Comparison of ENCODE assay signal across 9 mouse cellular contexts in genomic region chr3:55055747-55056120, GRCm38 (mm10). TPM values are rescaled to one million over a fixed set of nuclear protein-coding genes. Genes with fewer than 3 reads are reported as not detected.
DNase-seq lines count a peak whose midpoint lies in the region; ATAC-seq lines count a peak whose summit lies in the region.
"Had no signal": no experiment of that assay in that cellular context is flagged by ENCODE, and none has a peak within 500 bp of the region (broad histone marks: within the 10 kb centered on the region; RNA-seq: fewer than 3 reads in every experiment).

No protein-coding gene starts in this region.

- WGBS in neural tube, embryonic 11.5 days, result 8% methylated on average over 11 of the region's 11 CpGs
- 16% methylated on average over 11 of the region's 11 CpGs for WGBS in liver, embryonic 12.5 days (ENCODE audit: insufficient replicate concordance)
- 9% methylated on average over 11 of the region's 11 CpGs for WGBS in stomach, embryonic 16.5 days

- H3K36me3 ChIP-seq in neural tube, embryonic 11.5 days (ENCODE audit: control insufficient read depth, insufficient read depth, low read length), result no peaks in the 10 kb centered on the region
- H3K36me3 ChIP-seq in liver, embryonic 12.5 days, result no peaks in the 10 kb centered on the region
- no peaks in the 10 kb centered on the region for H3K36me3 ChIP-seq in stomach, embryonic 16.5 days (ENCODE audit: control insufficient read depth, insufficient read depth, low read length)

- peak overlapping the region; percentile 98 for H3K4me2 ChIP-seq in neural tube, embryonic 11.5 days (ENCODE audit: low read depth)
- H3K4me2 ChIP-seq in liver, embryonic 12.5 days, result peak overlapping the region; percentile 67
- peak overlapping the region; percentile 99 for H3K4me2 ChIP-seq in stomach, embryonic 16.5 days (ENCODE audit: low read depth, low read length)

- H3K9me3 ChIP-seq in neural tube, embryonic 11.5 days (ENCODE audit: control insufficient read depth, low read length), result no peaks in the 10 kb centered on the region
- no peaks in the 10 kb centered on the region for H3K9me3 ChIP-seq in liver, embryonic 12.5 days (replicated peaks)
- no peaks in the 10 kb centered on the region for H3K9me3 ChIP-seq in stomach, embryonic 16.5 days (replicated peaks; ENCODE audit: control insufficient read depth, low read length)

- H3K27me3 ChIP-seq in neural tube, embryonic 11.5 days (ENCODE audit: control insufficient read depth, insufficient read depth, low read length), result peaks cover 12% of the 10 kb centered on the region
- peaks cover 40% of the 10 kb centered on the region for H3K27me3 ChIP-seq in liver, embryonic 12.5 days (replicated peaks)
- peaks cover 12% of the 10 kb centered on the region for H3K27me3 ChIP-seq in stomach, embryonic 16.5 days (ENCODE audit: control insufficient read depth, insufficient read depth, low read length)

- DNase-seq in embryo, embryonic 10 days (ENCODE audit: low spot score), result peak; percentile 9
- DNase-seq in embryo, embryonic 9.5 days (ENCODE audit: extremely low spot score), result no peak
- DNase-seq in neural tube, embryonic 11.5 days (ENCODE audit: low spot score), result no peak
- no peak for DNase-seq in neural tube, embryonic 10.5 days (ENCODE audit: extremely low spot score, low spot score)
- no peak for DNase-seq in left cerebral cortex, adult 18-20 months (ENCODE audit: low spot score in 2 of 2)

- peak overlapping the region; percentile 59 for H3K4me3 ChIP-seq in neural tube, embryonic 11.5 days (ENCODE audit: low read depth, low read length)
- peak overlapping the region; percentile 48 for H3K4me3 ChIP-seq in liver, embryonic 12.5 days
- peak overlapping the region; percentile 64 for H3K4me3 ChIP-seq in stomach, embryonic 16.5 days (replicated peaks; ENCODE audit: low read length)

- no peak for ATAC-seq in neural tube, embryonic 11.5 days (ENCODE audit: insufficient read depth, low FRiP score, low TSS enrichment)
- no peak for ATAC-seq in liver, embryonic 12.5 days
- no peak for ATAC-seq in stomach, embryonic 16.5 days (ENCODE audit: insufficient read depth, low FRiP score)
- ATAC-seq in cerebellum, adult (ENCODE audit: insufficient number of reproducible peaks, low FRiP score, low TSS enrichment), result no peak

- H3K9ac ChIP-seq in neural tube, embryonic 11.5 days (ENCODE audit: low read length), result peak overlapping the region; percentile 37
- no peak overlapping the region; the same call in 1 of the 2 replicates for H3K9ac ChIP-seq in liver, embryonic 12.5 days
- peak overlapping the region; percentile 67 for H3K9ac ChIP-seq in stomach, embryonic 16.5 days (ENCODE audit: low read length)

- H3K4me1 ChIP-seq in neural tube, embryonic 11.5 days (ENCODE audit: control insufficient read depth, insufficient read depth, low read length), result 0 out of 2 replicates have a peak, but pooled peaks cover 2% of the 10 kb centered on the region
- H3K4me1 ChIP-seq in liver, embryonic 12.5 days, result peaks cover 3% of the 10 kb centered on the region; the same call in 1 of the 2 replicates
- H3K4me1 ChIP-seq in stomach, embryonic 16.5 days (ENCODE audit: control insufficient read depth, insufficient read depth, low read length), result peaks cover 10% of the 10 kb centered on the region; the same call in 1 of the 2 replicates

- no peak overlapping the region for H3K27ac ChIP-seq in neural tube, embryonic 11.5 days (ENCODE audit: low read depth, low read length)
- no peak overlapping the region for H3K27ac ChIP-seq in liver, embryonic 12.5 days
- no peak overlapping the region for H3K27ac ChIP-seq in stomach, embryonic 16.5 days (ENCODE audit: low read length)

RNA-seq across cellular contexts. Expression of gene Ccna1, which starts 0.4 kb away (rescaled TPM):
- 2.0 and 2.6 TPM in 2 replicates for polyA plus RNA-seq in neural tube, embryonic 11.5 days (2014; fragmentation: Nextera tagmentation; extraction: Ambion mirVana)
- polyA plus RNA-seq in liver, embryonic 12.5 days (2016; fragmentation: Nextera tagmentation; extraction: Ambion mirVana), result 0.43 and 0.98 TPM in 2 replicates
- 1.6 and 1.8 TPM in 2 replicates for polyA plus RNA-seq in stomach, embryonic 16.5 days (2015; fragmentation: Nextera tagmentation; extraction: Ambion mirVana)
- 1 to 10 TPM; 1.7 to 2.2 TPM for total RNA-seq in left cerebral cortex, adult 18-20 months (2021)
- polyA plus RNA-seq: erythroblast, embryonic 14.5 days had no signal

RNA-seq across cellular contexts. Expression of gene Spg20, which starts 56.2 kb away (rescaled TPM):
- polyA plus RNA-seq in neural tube, embryonic 11.5 days (2014; fragmentation: Nextera tagmentation; extraction: Ambion mirVana), result 55.4 and 55.5 TPM in 2 replicates
- polyA plus RNA-seq in liver, embryonic 12.5 days (2016; fragmentation: Nextera tagmentation; extraction: Ambion mirVana), result 15.8 and 16.2 TPM in 2 replicates
- polyA plus RNA-seq in stomach, embryonic 16.5 days (2015; fragmentation: Nextera tagmentation; extraction: Ambion mirVana), result 36.0 and 40.1 TPM in 2 replicates
- 10 to 100 TPM; 33.7 to 36.3 TPM for total RNA-seq in left cerebral cortex, adult 18-20 months (2021)
